Mouse (Mus musculus) liver, embryonic 11.5 days (tissue): ENCODE measurements around the gene Aaed1. TPM values are rescaled to one million over a fixed set of nuclear protein-coding genes. Genes with fewer than 3 reads are reported as not detected.

Experiments used
- ATAC-seq: fragments of 200-750 bp; cut with Nextera tagmentation; replicated peaks from 2 replicates; pipeline ENCODE4 v1.8.0; 2017; ENCODE audit warnings: moderate number of reproducible peaks, mild to moderate bottlenecking, moderate TSS enrichment, moderate library complexity; ENCODE audit not compliant: low FRiP score
- DNase-seq: peaks from one replicate; pipeline ENCODE4 v3.0.0-alpha.2; 2017; ENCODE audit warnings: low spot score
- H3K27ac ChIP-seq: fragments of 300-500 bp; sonication (generic); 2 replicates; pipeline ENCODE4 v1.5.1; 2014; ENCODE audit warnings: mild to moderate bottlenecking, low read depth, low read length, control low read depth
- H3K27me3 ChIP-seq: fragments of 300-500 bp; sonication (generic); replicated peaks from 2 replicates; pipeline ENCODE4 v1.6.1; 2014; ENCODE audit warnings: low read length, mixed read lengths; ENCODE audit not compliant: control insufficient read depth, insufficient read depth
- H3K36me3 ChIP-seq: fragments of 300-500 bp; sonication (generic); 2 replicates; pipeline ENCODE4 v1.6.1; 2014; ENCODE audit warnings: mild to moderate bottlenecking, low read length, moderate library complexity, mixed read lengths; ENCODE audit not compliant: control insufficient read depth, insufficient read depth
- H3K4me1 ChIP-seq: fragments of 300-500 bp; sonication (generic); replicated peaks from 2 replicates; pipeline ENCODE4 v1.6.1; 2014; ENCODE audit warnings: low read length, mixed read lengths; ENCODE audit not compliant: control insufficient read depth, insufficient read depth
- H3K4me2 ChIP-seq: fragments of 300-500 bp; sonication (generic); 2 replicates; pipeline ENCODE4 v1.6.1; 2014; ENCODE audit warnings: mild to moderate bottlenecking, control low read depth, moderate library complexity
- H3K4me3 ChIP-seq: fragments of 300-500 bp; sonication (generic); 2 replicates; pipeline ENCODE4 v1.5.1; 2014; ENCODE audit warnings: low read depth, low read length, control low read depth
- H3K9ac ChIP-seq: fragments of 300-500 bp; sonication (generic); 2 replicates; pipeline ENCODE4 v1.6.1; 2014; ENCODE audit warnings: low read depth, low read length, control low read depth
- H3K9me3 ChIP-seq: fragments of 300-500 bp; sonication (generic); 2 replicates; pipeline ENCODE4 v1.6.1; 2016; ENCODE audit warnings: low read length, inconsistent platforms, mixed read lengths; ENCODE audit not compliant: control insufficient read depth
- WGBS: fragments of 180-500 bp; shearing (Covaris S2); extraction: QIAGEN DNeasy Blood & Tissue Kit; methylation state at CpG from one replicate; pipeline ENCODE4 v1.1.7; 2014; 5-methylcytosine and 5-hydroxymethylcytosine counted together
- polyA plus RNA-seq: library from polyadenylated mRNA; unstranded; fragments of >200 nt; fragmentation: Nextera tagmentation; extraction: Ambion mirVana; gene quantifications from 2 replicates; pipeline ENCODE4 v1.2.1, GENCODE M21; 2014

Aaed1 gene
- polyA plus RNA-seq, 1 experiment from 2014 or later = 43.0 TPM

DNA sequence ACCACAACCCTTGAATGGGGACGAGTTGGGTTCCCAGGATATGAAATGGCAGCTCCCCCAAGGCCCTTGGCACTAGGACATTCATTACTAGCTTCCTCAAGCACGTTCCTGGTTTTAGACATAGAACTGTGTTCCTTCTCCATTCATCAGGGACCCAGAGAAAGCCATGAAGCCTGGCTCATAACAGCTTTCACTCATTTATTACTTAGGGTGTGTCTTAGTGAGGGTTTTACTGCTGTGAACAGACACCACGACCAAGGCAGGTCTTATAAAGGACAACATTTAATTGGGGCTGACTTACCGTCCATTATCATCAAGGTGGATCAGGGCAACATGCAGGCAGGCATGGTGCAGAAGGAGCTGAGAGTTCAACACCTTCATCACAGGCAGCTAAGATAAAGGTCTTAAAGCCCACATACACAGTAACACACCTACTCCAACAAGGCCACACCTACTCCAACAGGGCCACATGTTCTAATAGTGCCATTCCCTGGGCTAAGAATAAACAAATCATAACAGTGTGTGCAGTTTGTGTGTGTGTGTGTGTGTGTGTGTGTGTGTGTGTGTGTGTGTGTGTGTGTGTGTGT, 23.1 kb upstream of the Aaed1 start:
- ATAC-seq = no peak

DNA sequence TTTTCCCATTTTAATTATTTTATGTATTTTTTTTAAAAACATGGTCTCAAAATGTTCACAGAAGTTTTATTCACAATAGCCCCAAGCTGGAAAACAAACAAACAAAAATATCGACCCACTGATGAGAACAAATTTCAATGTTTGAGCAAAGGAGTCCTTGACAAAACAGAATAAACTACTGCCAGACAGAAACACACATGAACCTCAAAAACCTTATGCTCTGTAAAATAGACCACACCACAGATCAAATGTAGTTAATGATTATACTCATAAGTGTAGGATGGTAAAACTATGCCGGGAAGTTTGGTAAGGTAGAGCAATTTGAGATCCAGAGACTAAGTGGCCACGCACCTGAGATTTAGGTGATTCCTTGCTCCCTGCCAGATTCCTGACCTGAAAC, 20.6 kb upstream of the Aaed1 start:
- H3K4me2 ChIP-seq = no peak overlapping the region
- H3K4me1 ChIP-seq = no peaks in the 10 kb centered on the region
- H3K9me3 ChIP-seq = no peaks in the 10 kb centered on the region
- H3K36me3 ChIP-seq = no peaks in the 10 kb centered on the region
- WGBS = 84% methylated on average over 3 of the region's 3 CpGs
- H3K27me3 ChIP-seq = no peaks in the 10 kb centered on the region
- H3K27ac ChIP-seq = no peak overlapping the region
- no peak overlapping the region for H3K4me3 ChIP-seq
- no peak for DNase-seq
- no peak overlapping the region for H3K9ac ChIP-seq
- no peak for ATAC-seq

More for the DNA sequence above, 23.1 kb upstream of the Aaed1 start:
- WGBS = 47% methylated on average over 4 of the region's 4 CpGs
- no peak for DNase-seq
- Histone ChIP-seq H3K9ac (no peak overlapping the region), H3K27me3 (no peaks in the 10 kb centered on the region), H3K27ac (no peak overlapping the region), H3K4me1 (no peaks in the 10 kb centered on the region), H3K4me2 (no peak overlapping the region), H3K36me3 (no peaks in the 10 kb centered on the region), H3K4me3 (no peak overlapping the region), H3K9me3 (no peaks in the 10 kb centered on the region)

DNA sequence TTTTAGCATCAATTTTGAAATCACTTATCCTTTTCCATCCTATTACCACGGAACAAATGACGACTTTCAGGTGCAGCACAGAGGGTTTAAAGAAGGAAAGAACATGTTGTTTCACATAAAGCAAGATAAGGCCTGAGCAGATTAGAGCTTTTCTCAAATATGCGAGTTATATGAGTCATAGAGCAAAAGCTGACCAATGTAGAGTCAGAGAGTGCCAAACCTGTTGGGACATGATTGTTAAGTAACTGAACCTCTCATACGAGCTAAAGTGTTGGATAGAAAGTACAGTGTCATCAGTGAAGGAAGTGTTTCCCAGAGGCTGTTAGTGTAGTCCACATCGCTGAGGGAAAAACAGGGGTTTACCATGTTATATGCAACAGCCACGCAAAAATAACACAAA, 19.8 kb upstream of the Aaed1 start:
- H3K9ac ChIP-seq = no peak overlapping the region
- no peak for ATAC-seq
- H3K4me3 ChIP-seq = no peak overlapping the region
- no peak overlapping the region for H3K4me2 ChIP-seq
- H3K36me3 ChIP-seq = no peaks in the 10 kb centered on the region
- no peak for DNase-seq
- WGBS = 71% methylated on average over 6 of the region's 6 CpGs
- H3K9me3 ChIP-seq = no peaks in the 10 kb centered on the region
- H3K27me3 ChIP-seq = no peaks in the 10 kb centered on the region
- no peak overlapping the region for H3K27ac ChIP-seq
- no peaks in the 10 kb centered on the region for H3K4me1 ChIP-seq

DNA sequence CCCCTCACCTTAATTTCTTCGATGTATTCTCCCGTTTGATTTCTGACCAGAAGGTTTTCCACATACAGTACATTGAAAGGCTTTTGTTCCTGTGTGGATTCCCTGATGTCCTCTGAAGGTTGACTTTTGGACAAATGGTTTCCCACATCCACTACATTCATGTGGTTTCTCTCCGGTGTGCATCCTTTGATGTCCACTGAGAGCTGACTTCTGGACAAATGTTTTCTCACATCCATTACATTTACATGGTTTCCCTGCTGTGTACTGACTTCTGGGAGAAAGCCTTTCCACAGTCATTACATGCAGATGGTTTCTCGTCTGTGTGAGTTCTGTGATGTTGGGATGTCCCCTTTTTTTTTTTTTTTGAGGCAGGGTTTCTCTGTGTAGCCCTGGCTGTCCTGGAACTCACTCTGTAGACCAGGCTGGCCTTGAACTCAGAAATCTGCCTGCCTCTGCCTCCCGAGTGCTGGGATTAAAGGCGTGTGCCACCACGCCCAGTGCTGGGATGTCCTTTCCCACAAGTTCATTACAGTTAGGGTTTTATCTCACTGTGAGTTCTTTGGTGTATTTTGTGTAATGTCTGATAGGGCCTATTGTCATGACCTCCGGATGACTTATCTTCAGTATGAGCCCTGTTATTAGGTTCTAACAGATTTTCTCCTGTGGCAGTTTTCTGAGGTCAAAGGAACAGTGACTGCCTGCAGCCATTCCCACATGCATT, 10.2 kb upstream of the Aaed1 start:
- Histone ChIP-seq H3K36me3 (no peaks in the 10 kb centered on the region), H3K27me3 (no peaks in the 10 kb centered on the region), H3K9ac (no peak overlapping the region), H3K4me3 (no peak overlapping the region), H3K4me1 (no peaks in the 10 kb centered on the region), H3K27ac (no peak overlapping the region), H3K4me2 (no peak overlapping the region), H3K9me3 (no peaks in the 10 kb centered on the region)
- DNase-seq (no peak), ATAC-seq (no peak)
- 66% methylated on average over 8 of the region's 8 CpGs for WGBS

DNA sequence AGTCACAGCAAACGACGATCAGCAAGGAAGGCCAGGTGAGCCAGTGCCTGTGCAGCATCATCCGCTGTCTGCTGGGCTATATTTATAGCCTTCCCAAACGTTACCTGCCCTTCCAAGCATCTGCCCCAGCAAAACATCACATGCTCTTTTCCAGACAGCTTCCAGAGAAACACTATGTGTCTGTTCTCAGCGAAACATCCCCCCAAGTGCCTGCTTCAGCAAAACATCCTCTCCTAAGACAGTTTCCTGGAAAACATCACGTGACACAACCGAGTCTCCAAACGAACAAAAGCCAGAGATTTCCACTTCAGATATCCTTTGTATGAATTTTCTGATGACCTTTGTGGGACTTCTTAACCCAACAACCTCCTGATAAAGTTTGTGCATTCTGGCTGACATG, 7.8 kb upstream of the Aaed1 start:
- no peak overlapping the region for H3K4me2 ChIP-seq
- ATAC-seq (no peak), DNase-seq (no peak)
- no peaks in the 10 kb centered on the region for H3K36me3 ChIP-seq
- H3K27me3 ChIP-seq = no peaks in the 10 kb centered on the region
- H3K27ac ChIP-seq = no peak overlapping the region
- H3K4me3 ChIP-seq = no peak overlapping the region
- no peaks in the 10 kb centered on the region for H3K4me1 ChIP-seq
- 63% methylated on average over 8 of the region's 8 CpGs for WGBS
- no peak overlapping the region for H3K9ac ChIP-seq
- H3K9me3 ChIP-seq = no peaks in the 10 kb centered on the region

DNA sequence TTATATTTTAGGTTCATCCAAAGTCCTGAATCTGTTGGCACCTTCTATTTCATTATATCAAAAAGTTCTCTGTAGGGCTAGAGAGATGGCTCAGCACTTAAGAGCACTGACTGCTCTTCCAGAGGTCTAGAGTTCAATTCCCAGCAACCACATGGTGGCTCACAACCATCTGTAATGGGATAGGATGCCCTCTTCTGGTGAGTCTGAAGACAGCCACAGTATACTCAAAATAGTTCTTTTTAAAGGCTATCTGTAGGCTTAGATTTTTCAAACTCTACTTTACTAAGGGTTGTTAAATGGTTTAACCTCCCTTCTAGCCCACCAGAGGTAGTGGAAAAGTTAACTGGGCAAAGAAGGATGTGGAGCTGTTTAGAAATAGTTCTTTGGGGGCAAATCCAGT, 7.3 kb upstream of the Aaed1 start:
- no peak overlapping the region for H3K27ac ChIP-seq
- no peaks in the 10 kb centered on the region for H3K36me3 ChIP-seq
- no peak overlapping the region for H3K4me3 ChIP-seq
- no peak overlapping the region for H3K9ac ChIP-seq
- H3K9me3 ChIP-seq = no peaks in the 10 kb centered on the region
- no peaks in the 10 kb centered on the region for H3K4me1 ChIP-seq
- no peak overlapping the region for H3K4me2 ChIP-seq
- DNase-seq = no peak
- no peak for ATAC-seq
- no peaks in the 10 kb centered on the region for H3K27me3 ChIP-seq

DNA sequence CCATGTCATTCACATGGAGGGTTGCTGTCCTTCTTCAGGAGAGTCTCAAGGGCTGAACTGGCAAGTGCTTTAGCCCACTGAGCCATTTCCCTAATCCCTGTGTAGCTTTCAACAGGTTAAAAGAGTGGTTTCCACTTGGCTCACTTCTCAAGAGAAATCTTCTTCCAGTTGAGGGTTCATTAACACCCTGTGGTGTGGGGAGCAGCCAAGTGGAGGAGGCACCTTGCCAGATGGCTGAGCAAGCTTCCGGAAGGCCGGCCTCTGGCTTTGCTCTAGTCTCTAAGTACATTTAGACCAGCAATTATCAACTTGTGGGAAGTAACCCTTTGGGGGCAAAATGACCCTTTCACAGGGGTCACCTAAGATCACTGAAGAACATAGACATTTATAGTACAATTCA, 5.8 kb upstream of the Aaed1 start:
- Histone ChIP-seq H3K4me3 (no peak overlapping the region), H3K4me2 (no peak overlapping the region), H3K4me1 (no peaks in the 10 kb centered on the region), H3K9ac (no peak overlapping the region), H3K9me3 (no peaks in the 10 kb centered on the region), H3K36me3 (no peaks in the 10 kb centered on the region), H3K27me3 (no peaks in the 10 kb centered on the region), H3K27ac (no peak overlapping the region)
- no peak for DNase-seq
- 78% methylated on average over 2 of the region's 2 CpGs for WGBS
- no peak for ATAC-seq

DNA sequence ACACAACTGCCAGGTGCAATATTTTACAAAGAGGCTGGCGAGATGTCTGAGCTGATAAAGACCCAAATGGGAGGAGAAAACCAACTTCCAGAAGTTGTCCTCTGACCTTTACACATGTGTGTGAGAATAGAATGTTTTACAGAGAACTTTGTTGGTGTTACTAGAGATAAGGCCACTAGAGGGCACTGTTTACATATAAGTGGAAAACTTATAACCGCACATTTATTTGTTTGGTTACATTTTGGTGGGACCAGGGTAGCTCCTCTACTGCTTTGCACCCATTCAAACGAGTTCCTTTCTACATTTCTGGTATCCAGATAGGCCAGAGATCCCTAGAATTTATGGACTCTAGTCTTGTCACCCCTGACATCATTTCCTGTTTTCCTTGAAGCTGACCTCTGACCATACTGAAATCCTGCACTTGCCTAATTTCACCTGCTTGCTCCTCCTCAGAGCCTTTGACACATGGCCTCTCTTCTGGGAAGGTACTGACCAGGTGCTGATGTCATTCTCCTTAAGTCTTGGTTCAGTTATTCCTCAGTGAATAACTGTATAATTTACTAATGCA, 3.1 kb upstream of the Aaed1 start:
- Histone ChIP-seq H3K4me3 (no peak overlapping the region), H3K4me1 (peaks cover 13% of the 10 kb centered on the region), H3K9ac (no peak overlapping the region), H3K36me3 (no peaks in the 10 kb centered on the region), H3K4me2 (no peak overlapping the region), H3K27me3 (no peaks in the 10 kb centered on the region), H3K9me3 (no peaks in the 10 kb centered on the region), H3K27ac (no peak overlapping the region)
- whole genome bisulfite sequencing = under 1% methylated on average over 3 of the region's 3 CpGs
- ATAC-seq (no peak), DNase-seq (no peak)

DNA sequence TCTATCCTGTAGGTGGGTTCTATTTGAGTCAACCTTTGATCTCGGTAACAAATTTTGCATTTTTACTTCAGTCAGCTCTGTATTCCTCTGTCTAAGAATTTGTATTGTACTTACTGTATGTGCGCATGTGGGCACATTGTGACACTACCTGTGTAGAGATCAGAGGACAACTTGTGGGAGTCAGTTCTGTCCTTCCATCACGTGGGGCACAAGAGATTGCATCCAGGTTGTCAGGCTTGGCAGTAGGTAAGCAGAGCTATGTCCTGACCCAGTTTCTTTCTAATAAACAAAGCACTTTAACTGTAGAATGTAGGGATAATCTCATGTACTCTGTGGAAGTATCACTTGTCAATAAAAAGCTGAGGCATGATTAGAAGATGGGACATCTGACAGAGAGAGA, 1.5 kb upstream of the Aaed1 start:
- Histone ChIP-seq H3K27me3 (no peaks in the 10 kb centered on the region), H3K4me2 (no peak overlapping the region), H3K27ac (no peak overlapping the region), H3K9ac (no peak overlapping the region), H3K9me3 (no peaks in the 10 kb centered on the region), H3K36me3 (no peaks in the 10 kb centered on the region), H3K4me1 (peaks cover 28% of the 10 kb centered on the region), H3K4me3 (no peak overlapping the region)
- DNase-seq (no peak), ATAC-seq (no peak)
- 70% methylated on average over 3 of the region's 3 CpGs for WGBS
